Mouse (Mus musculus): ENCODE measurements around the gene Pamr1.

Gene Pamr1

GRCm38 (mm10) chr2:102549611-102550266, at the start of gene Pamr1:
TSS of gene Pamr1 (plus strand) at chr2:102550012.
- no peak for DNase-seq (ENCODE audit: low read depth)

DNA sequence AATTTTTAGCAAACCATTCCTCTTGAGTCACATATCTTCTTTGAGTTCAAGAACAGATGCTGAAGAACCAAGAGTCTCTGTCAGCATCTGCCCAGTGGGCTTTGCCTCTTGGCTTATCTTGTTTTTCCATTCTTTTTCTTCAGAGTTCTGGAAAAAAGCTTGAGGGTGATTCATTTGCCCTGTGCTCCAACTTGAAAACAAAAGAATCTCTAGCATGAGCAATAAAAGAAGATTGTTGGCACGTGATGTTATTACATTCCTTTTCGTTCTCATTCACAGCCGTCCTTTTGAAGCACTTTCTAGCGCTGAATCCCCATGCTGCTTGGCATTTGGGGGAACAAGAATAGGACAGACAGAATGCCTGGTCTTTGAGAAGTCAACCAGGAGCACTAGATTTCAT, 42.2 kb upstream of the Pamr1 start:
- no peak for DNase-seq (ENCODE audit: low read depth)

- DNase-seq (ENCODE audit: low read depth), result no peak
Measured at GRCm38 (mm10) chr2:102508154-102508553, 41.7 kb upstream of the Pamr1 start.

DNA sequence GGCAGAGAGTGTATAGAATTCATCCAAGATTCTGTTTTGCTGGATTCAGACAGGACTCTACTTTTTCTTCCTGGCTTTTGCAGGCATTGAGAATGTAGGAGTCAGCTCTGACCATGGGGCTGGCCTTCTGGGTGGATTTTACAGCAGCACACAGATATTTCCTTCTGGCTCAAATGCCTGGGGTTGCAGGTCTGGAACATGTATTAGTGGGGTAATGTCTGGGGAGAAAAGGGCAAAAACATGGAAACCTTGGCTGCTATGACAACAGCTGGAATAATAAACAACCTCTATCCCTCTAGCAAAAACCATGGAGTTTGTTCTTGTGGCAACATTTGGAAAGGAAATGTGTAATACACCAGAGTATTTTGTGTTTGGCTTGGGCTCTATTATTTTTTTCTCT, 29.9 kb upstream of the Pamr1 start:
- DNase-seq (ENCODE audit: low read depth), result no peak

DNA sequence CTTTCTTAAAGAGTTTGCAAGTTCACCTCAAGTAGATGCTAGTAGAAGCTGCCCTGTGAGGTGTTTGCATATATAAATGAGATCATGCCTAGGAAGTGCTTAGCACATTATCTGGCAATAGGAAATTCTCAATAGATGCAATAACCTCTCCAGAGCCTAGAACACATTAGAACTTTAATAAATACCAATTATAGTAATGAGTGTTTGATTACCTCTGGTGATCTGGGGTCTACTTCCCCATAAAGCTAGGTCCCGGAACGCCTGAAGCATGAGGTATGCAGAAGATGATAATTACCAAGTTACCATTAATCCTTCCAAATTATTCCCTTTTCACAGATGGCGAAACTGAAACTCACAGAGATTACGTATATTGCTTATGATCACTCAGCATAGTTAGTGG, 22.2 kb upstream of the Pamr1 start:
- no peak for DNase-seq (ENCODE audit: low read depth)

DNA sequence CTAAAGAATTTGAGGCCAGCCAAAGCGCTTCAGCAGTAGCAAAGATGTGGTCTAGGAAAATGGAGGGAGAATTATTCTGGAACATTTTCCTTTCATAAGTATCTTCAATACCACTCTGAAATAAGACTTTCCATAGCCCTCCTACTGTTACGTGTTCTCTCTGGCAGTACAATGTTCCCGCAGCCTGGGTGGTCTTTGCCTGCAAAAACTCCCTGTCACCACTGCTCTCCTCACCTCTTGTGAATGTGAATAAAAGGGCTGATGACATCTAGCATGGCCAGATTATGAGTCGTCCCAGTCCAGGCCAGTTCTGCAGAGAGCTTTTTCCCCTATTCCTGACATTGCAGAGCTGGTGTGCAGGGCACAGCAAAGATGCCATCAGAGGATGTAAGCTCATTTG, 16.4 kb upstream of the Pamr1 start:
- no peak for DNase-seq (ENCODE audit: low read depth)

- no peak for DNase-seq (ENCODE audit: low read depth)
Measured at GRCm38 (mm10) chr2:102536766-102537165, 13.0 kb upstream of the Pamr1 start.

DNA sequence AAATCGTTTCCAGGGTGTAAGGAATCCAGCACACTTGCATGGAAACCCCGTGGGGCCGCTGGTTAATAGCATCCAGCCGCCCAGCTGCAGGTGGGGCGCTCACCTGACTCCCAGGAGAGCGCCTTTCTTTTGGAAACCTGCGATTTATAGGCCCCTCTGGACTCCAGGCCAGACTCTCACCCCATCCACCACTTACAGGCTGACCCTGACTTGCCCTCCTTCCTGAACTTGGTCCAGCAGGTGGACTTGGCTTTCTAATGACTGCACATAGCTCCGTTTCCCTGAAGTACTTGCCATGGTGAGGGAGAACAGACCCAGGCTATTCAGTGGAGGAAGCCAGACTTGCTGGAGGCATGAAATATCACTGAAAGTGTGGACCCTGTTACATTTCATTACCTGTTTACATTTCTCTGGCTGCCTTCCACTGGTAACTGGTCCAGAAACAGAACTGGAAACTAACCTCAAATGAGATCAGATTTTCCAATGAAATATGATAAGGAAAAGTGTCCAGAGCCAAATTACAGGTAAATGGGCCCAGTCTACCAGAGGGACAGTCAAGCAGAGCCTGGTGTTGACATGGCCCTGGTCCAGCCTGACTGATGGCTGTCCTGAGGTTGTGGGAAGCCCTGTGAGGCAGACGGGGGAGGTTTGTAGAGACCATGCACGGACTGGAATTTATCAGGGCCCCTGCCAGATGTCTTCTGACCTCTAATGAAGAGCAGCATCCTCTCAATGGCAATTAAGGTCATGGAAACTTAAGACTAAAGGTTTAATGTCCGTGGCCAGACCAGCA, 9.2 kb upstream of the Pamr1 start:
- DNase-seq (ENCODE audit: low read depth), result no peak

DNA sequence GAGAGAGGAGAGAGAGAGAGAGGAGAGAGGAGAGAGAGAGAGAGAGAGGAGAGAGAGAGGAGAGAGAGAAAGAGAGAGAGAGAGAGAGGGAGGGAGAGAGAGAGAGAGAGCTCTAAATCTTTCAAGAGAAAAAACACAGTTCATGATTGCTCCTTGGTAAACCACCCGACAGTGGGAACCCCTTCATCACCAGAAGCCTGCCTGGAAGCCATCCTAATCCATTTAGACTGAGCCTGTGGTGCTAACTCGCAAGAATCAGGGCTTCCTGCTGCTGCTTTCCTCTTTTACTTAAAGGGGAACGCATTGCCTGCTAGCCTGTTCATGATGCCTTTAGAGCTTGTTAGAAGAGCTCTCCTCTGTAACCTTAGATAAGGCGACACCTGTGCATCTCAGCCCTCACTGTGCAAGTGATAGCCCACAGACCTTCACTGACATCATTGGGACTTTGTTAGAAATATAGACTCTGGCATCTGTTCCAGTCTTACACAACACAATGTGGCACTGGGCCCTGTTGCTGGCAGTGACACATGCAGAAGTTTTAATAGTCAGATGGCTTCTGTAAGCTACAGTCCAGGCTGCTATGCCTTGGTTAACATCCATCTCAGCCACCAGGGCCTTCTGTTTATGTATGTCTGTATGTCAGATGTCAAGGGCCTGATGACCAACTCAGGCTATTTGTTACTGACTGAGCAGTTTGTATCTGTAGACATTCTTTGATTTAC, 8.2 kb upstream of the Pamr1 start:
- DNase-seq (ENCODE audit: low read depth), result no peak

DNA sequence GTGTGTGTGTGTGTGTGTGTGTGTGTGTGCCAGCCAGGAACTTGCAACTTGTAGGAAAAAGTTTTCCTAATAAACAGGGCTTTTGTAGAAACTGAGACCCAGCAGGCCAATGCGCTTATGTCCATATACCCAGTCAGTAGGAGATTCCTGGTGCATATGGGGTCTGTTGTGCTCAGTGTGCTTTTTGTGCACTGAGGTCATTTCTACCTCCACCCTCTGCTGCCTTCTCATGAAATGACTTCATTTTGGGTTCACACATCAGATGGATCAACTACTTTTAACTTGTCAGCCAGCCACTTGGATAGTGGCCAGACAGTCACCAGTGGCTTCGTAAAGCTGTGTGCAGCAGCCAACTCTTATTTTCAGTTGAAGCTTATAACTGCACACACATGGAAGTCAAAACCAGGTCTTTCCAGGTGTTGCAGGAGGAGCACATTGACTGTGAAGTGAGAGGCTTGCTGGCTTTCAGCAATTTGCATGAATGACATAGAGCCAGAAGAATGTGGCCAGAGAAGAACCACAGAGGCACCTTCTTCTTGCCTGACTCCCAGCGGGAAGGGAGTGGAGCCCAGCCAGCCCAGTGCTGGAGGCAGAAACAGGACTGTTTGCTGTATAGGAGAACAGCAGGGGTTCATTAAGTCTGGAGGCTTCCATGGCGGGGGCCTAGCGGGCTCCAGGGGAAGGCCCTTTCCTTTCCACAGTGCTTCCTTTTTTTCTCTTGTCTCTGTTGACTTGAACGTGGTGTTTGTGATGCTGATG, 5.7 kb upstream of the Pamr1 start:
- DNase-seq (ENCODE audit: low read depth), result no peak

- DNase-seq (ENCODE audit: low read depth), result no peak
Measured at GRCm38 (mm10) chr2:102550910-102551582, 1.2 kb downstream of the Pamr1 start.

GRCm38 (mm10) chr2:102551594-102551993, 1.8 kb downstream of the Pamr1 start:
- no peak for DNase-seq (ENCODE audit: low read depth)

- DNase-seq (ENCODE audit: low read depth), result no peak
Measured at GRCm38 (mm10) chr2:102552095-102552537, 2.3 kb downstream of the Pamr1 start.

GRCm38 (mm10) chr2:102557085-102557484, 7.3 kb downstream of the Pamr1 start:
- no peak for DNase-seq (ENCODE audit: low read depth)

DNA sequence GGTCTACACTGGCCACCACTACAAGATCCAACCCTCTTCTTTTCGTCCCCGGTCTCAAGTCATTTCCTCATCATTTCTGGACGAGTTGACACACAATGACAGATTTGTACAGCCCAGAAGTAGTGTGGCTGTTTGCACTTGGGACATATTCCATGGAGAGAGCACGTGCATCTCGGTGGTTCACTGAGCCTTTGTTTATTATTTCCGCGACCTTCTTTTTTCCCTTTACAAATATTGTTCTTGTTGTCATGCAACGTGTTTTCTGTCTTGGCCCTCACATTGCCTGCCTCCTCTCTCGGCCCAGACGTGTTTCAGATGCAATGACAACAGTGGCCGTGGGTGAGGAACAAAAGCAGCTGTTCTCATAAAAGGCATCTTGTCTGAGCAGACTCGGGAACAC, 9.2 kb downstream of the Pamr1 start:
- no peak for DNase-seq (ENCODE audit: low read depth)

DNA sequence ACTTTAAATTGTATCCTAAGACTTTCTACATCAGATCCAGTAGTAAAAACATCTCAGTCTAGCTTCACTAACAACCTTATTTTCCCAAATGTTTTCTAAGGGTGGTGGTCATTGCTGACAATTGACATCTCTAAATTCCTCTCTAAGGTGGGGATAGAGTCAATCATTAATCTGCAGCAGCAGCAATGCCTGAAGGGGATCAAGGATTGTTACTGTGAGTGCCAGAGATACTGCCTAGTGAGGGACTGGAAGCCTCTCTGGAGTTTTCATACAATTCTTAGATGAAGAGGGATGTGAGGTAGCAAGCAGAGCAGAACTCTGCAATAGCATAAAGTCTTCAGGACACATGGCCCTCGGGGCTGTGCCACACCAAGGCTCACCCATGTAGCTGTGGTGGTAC, 14.0 kb downstream of the Pamr1 start:
- no peak for DNase-seq (ENCODE audit: low read depth)

GRCm38 (mm10) chr2:102579248-102579647, 29.4 kb downstream of the Pamr1 start:
- no peak for DNase-seq (ENCODE audit: low read depth)

- no peak for DNase-seq (ENCODE audit: low read depth)
Measured at GRCm38 (mm10) chr2:102589977-102590376, 40.2 kb downstream of the Pamr1 start.

DNA sequence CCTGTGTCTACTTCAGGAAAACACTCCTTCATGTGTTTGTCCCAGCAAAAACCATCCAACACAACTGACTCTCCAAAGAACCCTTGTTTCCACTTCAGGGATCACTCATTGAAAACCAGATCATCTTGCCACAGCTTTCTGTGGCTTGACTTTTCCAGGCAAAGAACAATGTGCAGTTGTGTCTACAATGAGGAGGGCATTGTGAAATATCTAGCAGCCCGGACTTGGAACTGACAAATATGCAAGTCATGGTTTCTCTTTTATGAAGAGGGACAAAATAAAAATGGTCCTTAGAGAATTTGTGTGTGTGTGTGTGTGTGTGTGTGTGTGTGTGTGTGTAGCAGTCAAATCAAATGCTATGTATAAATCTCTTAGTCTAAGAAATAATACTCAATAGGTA, 44.7 kb downstream of the Pamr1 start:
- no peak for DNase-seq (ENCODE audit: low read depth)

DNA sequence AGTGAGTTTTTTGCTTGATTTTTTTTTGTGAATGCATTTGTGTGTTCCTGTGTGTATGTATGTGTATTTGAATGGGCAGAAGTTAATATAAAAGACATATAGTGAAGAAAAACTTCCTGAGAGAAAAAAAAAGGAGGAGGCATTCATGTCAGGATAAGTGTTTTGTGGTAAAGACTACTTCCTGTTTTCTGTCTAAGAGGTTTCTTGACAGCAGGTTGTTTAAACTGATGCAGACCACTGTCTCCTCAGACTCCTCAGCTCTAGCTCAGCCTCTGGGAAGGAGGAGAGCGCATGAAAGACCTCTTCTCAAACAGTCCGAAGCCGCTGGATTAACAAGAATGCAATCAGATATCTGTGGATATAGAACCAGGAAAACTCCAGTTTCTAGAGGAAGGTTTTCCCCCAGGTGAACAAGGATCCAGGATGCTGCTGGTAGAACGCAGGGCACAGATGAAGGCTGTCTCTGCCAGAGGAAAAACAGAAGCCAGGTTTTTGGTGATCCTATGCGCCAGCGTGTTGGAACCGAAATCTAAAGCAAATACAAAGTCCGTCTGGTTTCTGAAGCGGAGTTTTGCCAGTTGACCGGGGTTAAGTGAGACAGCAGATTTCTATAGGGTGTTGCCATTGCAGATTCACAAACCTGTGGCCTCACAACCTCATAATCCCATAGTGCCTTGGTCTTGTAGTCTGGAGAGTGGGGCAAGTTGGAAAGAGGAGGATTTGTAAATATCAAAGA, 45.8 kb downstream of the Pamr1 start:
- no peak for DNase-seq (ENCODE audit: low read depth)
